Mouse (Mus musculus) forelimb bud, embryonic 11.5 days (tissue): ENCODE results near the gene Psmb5.
"Not testable (repeated sequence)": the region's sequence is repeated elsewhere in the genome, so short reads cannot be mapped to it uniquely, and the experiment has no call there.

Experiments used
- DNase-seq: peaks from one replicate; pipeline ENCODE4 v3.0.0-alpha.2; 2012; ENCODE audit warnings: low read depth, low spot score

Gene Psmb5

GRCm38 (mm10) chr14:54630583-54631239 is 12.9 kb upstream of the Psmb5 start:
- DNase-seq, result no peak

DNA sequence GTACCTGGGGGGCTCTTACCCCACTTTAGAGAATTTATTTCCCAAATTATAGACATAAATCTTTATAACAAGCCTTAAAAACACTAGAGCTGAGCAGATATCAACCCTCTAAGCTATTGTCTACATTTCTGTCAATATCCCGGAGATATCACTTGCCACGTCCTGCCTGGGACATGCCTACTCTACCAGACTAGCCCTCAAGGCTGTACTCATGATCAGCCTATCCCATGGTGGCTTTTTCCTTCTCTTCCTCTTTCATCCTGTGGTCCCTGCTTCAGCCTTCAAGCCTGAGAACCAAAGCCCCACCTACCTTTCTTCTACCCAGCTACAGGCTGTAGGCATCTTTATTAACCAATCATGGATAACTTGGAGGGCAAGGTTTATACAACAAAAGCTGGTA is 12.0 kb upstream of the Psmb5 start:
- DNase-seq, result no peak

DNA sequence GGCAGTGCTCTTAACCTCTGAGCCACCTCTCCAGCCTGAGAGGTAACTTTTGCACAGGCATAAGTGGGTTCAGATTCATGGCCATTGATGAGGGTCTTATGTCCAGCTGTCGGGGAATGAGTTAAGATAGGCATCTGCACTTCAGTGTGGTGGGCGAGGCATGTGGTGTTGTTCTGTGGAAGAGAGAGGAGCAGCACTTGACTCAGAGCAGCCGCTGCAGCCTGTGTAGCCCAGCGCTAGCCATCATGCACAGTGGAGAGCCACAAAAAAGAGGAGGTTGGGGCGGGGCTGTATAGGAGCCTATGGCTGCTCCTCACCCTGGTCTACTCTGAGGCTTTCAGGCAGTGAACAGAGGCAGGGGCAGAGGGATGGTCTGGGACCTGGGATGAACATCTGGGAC is 10.3 kb upstream of the Psmb5 start:
- DNase-seq, result no peak

GRCm38 (mm10) chr14:54624976-54625375 is 7.2 kb upstream of the Psmb5 start:
- no peak for DNase-seq

- DNase-seq, result no peak
Observed at GRCm38 (mm10) chr14:54623334-54623733, 5.5 kb upstream of the Psmb5 start.

- no peak for DNase-seq
Observed at GRCm38 (mm10) chr14:54621133-54621532, 3.3 kb upstream of the Psmb5 start, which contains the start of gene Psmb11. Gene Psmb11 (plus strand): TSS chr14:54621433.

GRCm38 (mm10) chr14:54617152-54617896 is 498 bp downstream of the Psmb5 start:
- no peak for DNase-seq

DNA sequence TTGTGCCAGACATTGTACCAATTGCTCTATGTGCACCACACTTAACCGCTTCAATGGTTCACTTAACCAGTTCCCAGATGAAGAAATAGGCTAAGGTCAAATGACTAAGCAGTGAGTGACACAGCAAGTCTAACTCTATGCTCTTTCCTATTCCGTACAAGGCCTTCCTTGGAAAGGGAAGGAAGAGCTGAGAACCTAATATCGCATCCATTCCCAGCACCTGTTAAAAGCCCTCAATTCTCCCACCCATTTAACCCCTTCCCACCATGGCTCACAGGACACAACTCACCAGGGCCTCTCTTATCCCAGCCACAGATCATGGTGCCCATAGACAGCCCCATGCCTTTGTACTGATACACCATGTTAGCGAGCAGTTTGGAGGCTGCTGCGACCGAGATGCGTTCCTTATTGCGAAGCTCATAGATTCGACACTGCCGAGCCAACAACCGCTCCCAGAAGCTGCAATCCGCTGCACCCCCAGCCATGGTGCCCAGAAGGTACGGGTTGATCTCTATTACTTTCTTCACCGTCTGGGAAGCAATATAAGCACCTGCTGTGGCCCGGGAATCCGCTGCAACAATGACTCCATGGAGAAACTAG is 1.5 kb downstream of the Psmb5 start:
- no peak for DNase-seq

- DNase-seq, result not testable (repeated sequence)
Observed at GRCm38 (mm10) chr14:54614130-54614529, 3.7 kb downstream of the Psmb5 start.

DNA sequence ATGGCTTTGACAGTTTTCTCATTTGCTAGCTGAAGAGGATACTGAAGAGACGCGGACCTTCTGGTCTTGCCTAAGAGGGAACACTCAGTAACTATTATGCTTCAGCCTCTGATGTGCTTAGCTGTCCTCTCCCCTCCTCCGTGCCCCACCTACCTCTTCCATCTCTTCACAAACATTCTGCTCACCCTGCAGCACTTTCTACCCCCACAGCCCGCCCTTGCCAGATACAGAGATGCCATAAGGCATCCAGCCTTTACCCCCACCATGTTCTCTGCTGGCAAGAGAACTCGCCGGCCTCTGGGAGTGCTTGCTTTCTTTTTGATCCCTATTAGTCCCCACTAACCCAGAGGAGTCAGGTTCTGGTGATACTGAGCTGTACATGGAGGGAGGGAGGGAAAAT is 7.2 kb downstream of the Psmb5 start:
- DNase-seq, result no peak

DNA sequence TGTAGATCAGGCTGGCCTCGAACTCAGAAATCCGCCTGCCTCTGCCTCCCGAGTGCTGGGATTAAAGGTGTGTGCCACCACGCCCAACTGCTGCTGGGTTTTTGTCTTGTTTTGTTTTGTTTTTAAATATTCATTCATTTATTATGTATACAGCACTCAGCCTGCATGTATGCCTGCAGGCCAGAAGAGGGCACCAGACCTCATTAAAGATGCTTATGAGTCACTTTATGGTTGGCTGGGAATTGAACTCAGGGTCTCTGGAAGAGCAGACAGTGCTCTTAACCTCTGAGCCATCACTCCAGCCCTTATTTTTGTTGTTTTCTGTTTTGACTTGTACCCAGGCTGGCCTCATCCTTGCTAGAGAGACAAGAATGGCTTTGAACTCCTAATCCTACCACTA is 7.9 kb downstream of the Psmb5 start:
- DNase-seq, result no peak

DNA sequence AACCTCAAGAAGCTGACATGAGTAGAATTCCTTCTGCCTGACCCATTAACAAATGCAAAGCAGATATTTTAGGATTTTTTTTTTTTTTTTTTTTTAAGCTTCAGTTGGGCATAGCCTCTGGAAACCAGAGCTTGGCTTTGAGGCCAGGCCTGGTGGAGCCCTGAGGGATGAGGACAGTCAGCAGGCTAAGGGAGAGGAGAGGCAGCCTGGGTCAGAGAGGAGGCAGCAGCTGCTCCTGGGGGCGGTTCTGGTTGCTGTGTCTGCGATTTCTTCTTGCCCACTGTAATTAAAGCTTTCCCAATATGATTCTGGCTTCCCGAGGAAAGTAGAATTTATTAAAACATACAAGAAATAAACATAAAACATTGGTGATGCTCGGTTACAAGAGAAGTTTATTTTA is 8.6 kb downstream of the Psmb5 start:
- no peak for DNase-seq

DNA sequence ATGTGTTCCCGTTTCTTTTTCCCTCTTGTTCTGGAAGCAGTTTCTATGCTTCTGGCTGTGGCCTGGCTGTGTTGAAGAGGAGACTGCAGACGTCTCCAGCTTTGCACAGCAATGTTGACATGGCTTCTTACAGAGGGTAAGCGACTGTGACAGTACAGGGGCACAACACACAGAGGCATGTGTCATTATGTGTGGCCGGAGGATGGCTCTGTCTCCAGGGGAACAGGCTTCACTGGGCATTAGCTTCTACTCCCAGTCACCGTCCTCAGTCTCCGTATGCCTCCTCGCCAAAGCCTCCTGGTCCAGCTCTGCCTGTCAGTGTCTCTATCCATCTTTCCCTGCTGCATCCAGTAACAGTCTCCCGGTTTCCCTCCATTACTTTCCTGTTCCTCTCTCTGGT is 10.6 kb downstream of the Psmb5 start:
- no peak for DNase-seq

GRCm38 (mm10) chr14:54605752-54606321 is 12.0 kb downstream of the Psmb5 start, which contains the start of gene 4931414P19Rik:
Gene 4931414P19Rik (minus strand): TSS chr14:54605993.
- peak; percentile 58 for DNase-seq

- no peak for DNase-seq
Observed at GRCm38 (mm10) chr14:54603686-54604085, 14.1 kb downstream of the Psmb5 start.

DNA sequence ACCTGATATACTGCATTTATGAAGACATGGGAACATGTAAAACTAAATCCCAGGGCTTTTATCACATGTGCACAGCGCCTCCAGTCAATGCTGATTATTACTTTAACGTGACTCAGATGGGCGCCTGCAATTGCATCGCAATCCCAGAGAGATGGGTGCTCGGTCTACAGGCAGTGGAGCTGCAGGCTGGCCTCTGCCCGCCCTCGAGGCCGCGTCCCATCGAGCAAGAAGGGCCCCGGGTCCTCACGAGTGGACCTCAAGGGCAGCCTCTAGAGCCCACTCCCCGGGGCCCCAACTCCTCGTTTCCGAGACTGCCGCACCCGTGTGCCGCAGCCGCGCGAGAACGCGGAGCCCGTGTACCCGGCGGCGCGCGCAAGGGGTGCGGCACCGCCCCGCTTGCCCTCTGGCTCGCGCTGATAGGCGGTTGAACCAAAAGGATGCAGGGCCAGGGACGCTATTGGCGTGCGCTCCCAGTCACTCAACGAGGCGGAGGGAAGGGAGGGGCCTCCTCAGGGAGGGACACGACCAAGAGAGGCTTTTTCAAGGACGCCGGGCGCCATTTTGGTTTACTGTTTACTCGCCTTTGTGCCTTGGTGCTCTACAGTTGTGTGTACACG is 14.7 kb downstream of the Psmb5 start:
- DNase-seq, result peak; percentile 95

DNA sequence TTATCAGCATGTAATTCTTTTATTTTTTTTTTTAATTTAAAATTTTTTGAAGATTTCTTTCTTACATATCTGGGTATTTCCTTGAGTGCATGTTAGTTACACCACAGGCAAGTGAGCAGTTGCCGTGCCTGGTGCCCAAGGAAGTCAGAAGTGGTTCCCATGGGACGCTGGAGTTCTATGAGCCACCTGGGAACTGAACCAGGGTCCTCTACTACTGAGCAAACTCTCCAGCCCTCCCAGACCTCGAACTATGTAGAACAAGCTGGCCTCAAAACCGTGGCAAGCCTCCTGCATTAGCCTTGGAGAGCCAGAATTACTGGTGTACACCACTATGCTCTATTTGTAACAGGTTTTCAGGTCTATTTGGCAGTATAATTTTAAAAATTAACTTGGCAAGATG is 15.2 kb downstream of the Psmb5 start:
- no peak for DNase-seq

GRCm38 (mm10) chr14:54601601-54602000 is 16.2 kb downstream of the Psmb5 start:
- DNase-seq, result no peak

DNA sequence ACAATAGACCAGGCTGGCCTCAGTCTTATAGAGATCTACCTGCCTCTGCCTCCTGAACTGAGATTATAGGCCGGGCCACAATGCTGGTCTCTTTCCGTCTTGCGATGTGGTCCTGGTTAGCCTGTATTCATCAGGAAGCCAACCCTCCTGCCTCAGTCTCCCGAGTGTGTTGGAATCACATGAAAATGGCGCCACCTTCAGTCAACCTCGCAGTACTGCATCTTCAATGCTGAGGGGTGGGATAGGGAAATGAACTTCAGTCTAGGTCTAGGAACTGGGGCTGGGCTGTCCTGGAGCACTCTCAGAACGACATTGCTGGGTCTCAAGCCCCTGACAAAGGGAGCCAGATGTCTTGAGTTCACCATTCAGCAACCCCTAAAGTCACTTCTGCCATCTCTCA is 20.7 kb downstream of the Psmb5 start:
- DNase-seq, result no peak

DNA sequence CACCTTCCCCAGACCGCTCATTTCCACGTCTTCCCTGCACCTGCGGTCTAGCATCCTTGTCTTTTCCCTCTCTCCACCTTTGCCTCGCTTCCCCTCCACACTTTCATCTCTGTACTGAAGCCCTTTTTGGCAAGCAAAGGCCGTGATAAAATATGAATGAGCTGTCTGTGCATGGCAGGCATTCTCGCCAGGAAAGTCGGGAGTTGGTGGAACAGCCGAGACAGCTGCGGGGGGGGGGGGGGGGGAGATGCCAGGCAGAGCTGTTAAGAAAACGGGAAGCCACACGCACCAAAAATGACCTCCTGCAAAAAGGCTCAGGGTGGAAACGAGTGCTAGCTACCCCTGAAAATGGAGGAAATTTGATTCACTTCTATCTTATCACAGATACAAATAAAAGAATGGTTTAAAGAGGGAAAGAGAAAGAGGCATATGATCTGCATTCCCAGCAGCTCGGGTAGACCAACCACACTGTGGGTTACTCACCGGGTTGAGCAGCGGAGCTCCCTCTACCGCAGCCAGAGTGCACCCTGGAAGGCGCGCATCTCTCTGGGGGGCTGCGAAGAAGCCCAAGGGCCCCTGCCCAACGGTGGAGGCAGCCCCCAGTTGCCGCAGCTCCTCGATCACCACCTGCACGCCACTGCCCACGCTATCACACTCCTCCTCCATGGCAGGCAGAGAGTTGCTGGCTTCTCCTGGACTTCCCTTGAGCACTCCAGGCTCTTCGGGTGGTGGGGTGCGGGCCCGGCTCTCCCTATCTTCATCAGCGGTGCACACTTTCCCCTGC is 23.0 kb downstream of the Psmb5 start:
- DNase-seq, result no peak

DNA sequence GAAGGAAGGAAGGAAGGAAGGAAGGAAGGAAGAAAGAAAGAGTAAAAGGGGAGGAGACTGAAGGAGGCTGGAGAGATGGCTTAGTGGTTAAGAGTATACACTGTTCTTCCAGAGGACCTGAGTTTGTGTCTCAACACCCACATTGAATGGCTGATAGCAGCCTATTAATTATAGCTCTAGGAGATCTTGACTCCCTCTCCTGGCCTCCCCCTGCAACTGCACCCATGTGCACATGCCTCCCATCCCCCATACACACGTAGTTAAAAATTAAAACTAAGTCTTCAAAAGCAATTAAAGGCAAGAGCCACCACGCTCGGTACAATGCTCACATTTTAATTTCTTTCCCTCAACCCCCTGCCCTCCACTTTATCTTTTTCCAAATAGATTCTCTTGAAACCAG is 23.8 kb downstream of the Psmb5 start:
- no peak for DNase-seq
